Mouse (Mus musculus) ovary, adult 10 weeks (tissue): ENCODE data around the gene Gm3371. TPM values are rescaled to one million over a fixed set of nuclear protein-coding genes. Genes with fewer than 3 reads are reported as not detected.

Experiments
- polyA plus RNA-seq: library from polyadenylated mRNA; stranded (reverse); fragments of 350-450 nt; fragmentation: Illumina TruSeq; extraction: RNeasy Lipid Tissue Mini Kit (QIAGEN cat#74804); gene quantifications from one replicate; pipeline ENCODE4 v1.2.3, GENCODE M21; 2014

The Gm3371 gene
- not detected for polyA plus RNA-seq

GRCm38 (mm10) chr14:44410588-44410987 lies at the start of gene Gm3371:
Gene Gm3371, minus strand, starts transcription at chr14:44410688.

GRCm38 (mm10) chr14:44433335-44433734 lies 22.8 kb upstream of the Gm3371 start, which contains the start of gene Gm8232:
Gene Gm8232, plus strand, starts transcription at chr14:44433635.

GRCm38 (mm10) chr14:44365057-44365456 lies 45.4 kb downstream of the Gm3371 start, which contains the start of gene Gm8229:
Gene Gm8229, plus strand, starts transcription at chr14:44365357.

Other genes starting within 250 kb of the Gm3371 start
- gene Gm8212, start 213.0 kb downstream of the Gm3371 start, polyA plus RNA-seq = not detected
- not detected for gene 4930503E14Rik, start 197.4 kb downstream of the Gm3371 start, polyA plus RNA-seq
- not detected for gene Gm8220, start 125.1 kb downstream of the Gm3371 start, polyA plus RNA-seq
- not detected for gene Gm5930, start 72.1 kb downstream of the Gm3371 start, polyA plus RNA-seq
- gene Gm8229, start 45.3 kb downstream of the Gm3371 start, polyA plus RNA-seq = not detected
- not detected for gene Gm8232, start 22.9 kb upstream of the Gm3371 start, polyA plus RNA-seq
- gene BC061237, start 81.8 kb upstream of the Gm3371 start, polyA plus RNA-seq = not detected
- not detected for gene Gm17093, start 107.6 kb upstream of the Gm3371 start, polyA plus RNA-seq
- gene Gm8247, start 172.5 kb upstream of the Gm3371 start, polyA plus RNA-seq = not detected
- gene Gm5624, start 217.2 kb upstream of the Gm3371 start, polyA plus RNA-seq = not detected